ENCODE assay signal across 17 mouse cellular contexts in the genomic region with DNA sequence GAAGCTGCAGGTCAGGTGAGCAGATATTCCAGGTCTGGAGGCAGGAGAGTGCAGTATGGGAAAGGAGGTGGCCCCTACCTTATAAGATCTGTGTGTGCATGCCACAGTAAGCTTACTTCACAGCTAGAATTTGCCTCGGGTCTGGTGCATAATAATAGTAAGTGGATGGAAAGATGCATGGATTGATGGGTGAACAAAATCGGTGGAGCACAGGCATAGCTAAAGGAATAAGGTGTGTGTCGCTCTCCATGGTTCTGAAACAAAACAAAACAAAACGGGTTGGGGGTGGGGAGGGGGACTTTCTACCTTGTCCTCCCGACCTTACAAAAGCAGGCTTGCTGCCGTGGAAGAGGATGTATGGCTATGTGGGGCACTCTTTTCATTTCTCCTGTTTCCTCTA. TPM values are rescaled to one million over a fixed set of nuclear protein-coding genes. Genes with fewer than 3 reads are reported as not detected.
DNase-seq lines count a peak whose midpoint lies in the region; ATAC-seq and TF ChIP-seq lines count a peak whose summit lies in the region.
"Had no signal": no experiment of that assay in that cellular context is flagged by ENCODE, and none has a peak within 500 bp of the region (broad histone marks: within the 10 kb centered on the region; RNA-seq: fewer than 3 reads in every experiment).

No protein-coding gene starts in this region.

- no peak overlapping the region for H3K9ac ChIP-seq in hindbrain, embryonic 11.5 days (ENCODE audit: low read depth, low read length)
- H3K9ac ChIP-seq in hindbrain, embryonic 14.5 days = no peak overlapping the region
- no peak overlapping the region for H3K9ac ChIP-seq in ES-E14 (ENCODE audit: insufficient read depth, low read depth, low read length, poor library complexity, severe bottlenecking)
- H3K9ac ChIP-seq in kidney, embryonic 15.5 days = no peak overlapping the region
- H3K9ac ChIP-seq in hindbrain, embryonic 12.5 days = no peak overlapping the region
- H3K9ac ChIP-seq: forebrain, postnatal 0 days; heart, embryonic 12.5 days; liver, embryonic 13.5 days had no signal

- no peaks in the 10 kb centered on the region for H3K9me3 ChIP-seq in hindbrain, embryonic 11.5 days (ENCODE audit: control insufficient read depth, low read length)
- H3K9me3 ChIP-seq in hindbrain, embryonic 14.5 days (ENCODE audit: control insufficient read depth, low read length) = no peaks in the 10 kb centered on the region
- no peaks in the 10 kb centered on the region for H3K9me3 ChIP-seq in ES-E14 (ENCODE audit: control insufficient read depth, insufficient read depth, low read depth, low read length)
- H3K9me3 ChIP-seq in kidney, embryonic 15.5 days (replicated peaks) = no peaks in the 10 kb centered on the region
- H3K9me3 ChIP-seq in hindbrain, embryonic 12.5 days (replicated peaks) = no peaks in the 10 kb centered on the region
- H3K9me3 ChIP-seq: heart, embryonic 12.5 days; liver, embryonic 13.5 days had no signal

- no peaks in the 10 kb centered on the region for H3K36me3 ChIP-seq in hindbrain, embryonic 11.5 days (ENCODE audit: control insufficient read depth, insufficient read depth, low read length)
- H3K36me3 ChIP-seq in hindbrain, embryonic 14.5 days (replicated peaks; ENCODE audit: control insufficient read depth, insufficient read depth) = no peaks in the 10 kb centered on the region
- no peaks in the 10 kb centered on the region for H3K36me3 ChIP-seq in ES-E14 (ENCODE audit: control insufficient read depth, insufficient read depth, low read length, poor library complexity, severe bottlenecking)
- no peaks in the 10 kb centered on the region for H3K36me3 ChIP-seq in kidney, embryonic 15.5 days
- no peaks in the 10 kb centered on the region for H3K36me3 ChIP-seq in hindbrain, embryonic 12.5 days
- H3K36me3 ChIP-seq: heart, embryonic 12.5 days; liver, embryonic 13.5 days had no signal

- H3K27me3 ChIP-seq in hindbrain, embryonic 11.5 days (ENCODE audit: control insufficient read depth, insufficient read depth, low read length) = no peaks in the 10 kb centered on the region
- no peaks in the 10 kb centered on the region for H3K27me3 ChIP-seq in hindbrain, embryonic 14.5 days (ENCODE audit: control insufficient read depth, insufficient read depth, low read length)
- no peaks in the 10 kb centered on the region; the same call in 1 of the 2 replicates for H3K27me3 ChIP-seq in kidney, embryonic 15.5 days
- H3K27me3 ChIP-seq in hindbrain, embryonic 12.5 days = peaks cover 4% of the 10 kb centered on the region; the same call in 1 of the 2 replicates

- peak; percentile 17 for DNase-seq in hindbrain, embryonic 11.5 days (ENCODE audit: low spot score)
- no peak for DNase-seq in hindbrain, embryonic 14.5 days (ENCODE audit: low spot score)
- DNase-seq in ES-E14 (ENCODE audit: low read depth, low spot score) = peak; percentile 34
- peak; percentile 45 for DNase-seq in embryo, embryonic 10 days (ENCODE audit: low spot score)
- DNase-seq in hindlimb bud, embryonic 11.5 days (ENCODE audit: extremely low spot score, low read depth, low spot score) = peak; percentile 12
- DNase-seq in right cerebral cortex, postnatal 25 days = no peak
- DNase-seq: cerebellum, postnatal 36 days; forebrain, postnatal 0 days; gastrocnemius, postnatal 25 days; layer of hippocampus, postnatal 36 days; liver, embryonic 13.5 days; thymus, postnatal 25 days had no signal

- H3K4me1 ChIP-seq in hindbrain, embryonic 11.5 days (replicated peaks; ENCODE audit: control insufficient read depth, insufficient read depth, low read length) = no peaks in the 10 kb centered on the region
- H3K4me1 ChIP-seq in hindbrain, embryonic 14.5 days (replicated peaks; ENCODE audit: control insufficient read depth, insufficient read depth, low read length) = no peaks in the 10 kb centered on the region
- peaks cover 0 to 2% of the 10 kb centered on the region in 2 experiments; a peak in 1 of 4 replicates for H3K4me1 ChIP-seq in ES-E14 (ENCODE audit: control insufficient read depth in 2 of 2, insufficient read depth in 2 of 2, low read length in 2 of 2, poor library complexity in 1 of 2)
- H3K4me1 ChIP-seq in kidney, embryonic 15.5 days = no peaks in the 10 kb centered on the region
- no peaks in the 10 kb centered on the region for H3K4me1 ChIP-seq in hindbrain, embryonic 12.5 days
- H3K4me1 ChIP-seq: heart, embryonic 12.5 days; liver, embryonic 13.5 days had no signal

- WGBS in hindbrain, embryonic 11.5 days = 8% methylated on average over 6 of the region's 6 CpGs
- WGBS in hindbrain, embryonic 14.5 days = 14% methylated on average over 6 of the region's 6 CpGs
- WGBS in kidney, embryonic 15.5 days = 7% methylated on average over 6 of the region's 6 CpGs
- 15% methylated on average over 6 of the region's 6 CpGs for WGBS in hindbrain, embryonic 12.5 days

- no peak overlapping the region for H3K4me3 ChIP-seq in hindbrain, embryonic 11.5 days (ENCODE audit: low read depth, low read length)
- no peak overlapping the region for H3K4me3 ChIP-seq in hindbrain, embryonic 14.5 days (replicated peaks; ENCODE audit: low read length)
- H3K4me3 ChIP-seq in ES-E14 (ENCODE audit: insufficient read depth in 1 of 2, low read depth in 1 of 2, low read length in 2 of 2, poor library complexity in 1 of 2, severe bottlenecking in 1 of 2) = no peak overlapping the region
- H3K4me3 ChIP-seq in kidney, embryonic 15.5 days (replicated peaks) = no peak overlapping the region
- no peak overlapping the region for H3K4me3 ChIP-seq in hindbrain, embryonic 12.5 days
- H3K4me3 ChIP-seq: heart, embryonic 12.5 days; liver, embryonic 13.5 days had no signal

- in situ Hi-C loops in ES-E14 (cut with MboI; ENCODE audit: low sequenced_read_pairs in 2 of 2, unreplicated experiment in 2 of 2) = no loop called here

- no peak for ATAC-seq in hindbrain, embryonic 11.5 days (ENCODE audit: low FRiP score)
- ATAC-seq in hindbrain, embryonic 14.5 days (ENCODE audit: low FRiP score) = no peak
- ATAC-seq in kidney, embryonic 15.5 days (replicated peaks; ENCODE audit: low FRiP score) = no peak
- no peak for ATAC-seq in hindbrain, embryonic 12.5 days (ENCODE audit: low FRiP score)
- ATAC-seq: forebrain, postnatal 0 days; intestine, postnatal 0 days; lung, postnatal 0 days had no signal

- no peak overlapping the region for H3K4me2 ChIP-seq in hindbrain, embryonic 11.5 days (replicated peaks; ENCODE audit: low read depth, low read length)
- H3K4me2 ChIP-seq in hindbrain, embryonic 14.5 days (replicated peaks) = no peak overlapping the region
- H3K4me2 ChIP-seq in kidney, embryonic 15.5 days = no peak overlapping the region
- H3K4me2 ChIP-seq in hindbrain, embryonic 12.5 days (replicated peaks) = no peak overlapping the region
- H3K4me2 ChIP-seq: heart, embryonic 12.5 days; liver, embryonic 13.5 days had no signal

- H3K27ac ChIP-seq in hindbrain, embryonic 11.5 days (ENCODE audit: low read depth, low read length) = no peak overlapping the region
- H3K27ac ChIP-seq in hindbrain, embryonic 14.5 days = no peak overlapping the region
- no peak overlapping the region for H3K27ac ChIP-seq in ES-E14 (ENCODE audit: insufficient read depth, low read depth, low read length, poor library complexity, severe bottlenecking)
- H3K27ac ChIP-seq in kidney, embryonic 15.5 days = no peak overlapping the region
- H3K27ac ChIP-seq in hindbrain, embryonic 12.5 days = no peak overlapping the region
- H3K27ac ChIP-seq: liver, embryonic 13.5 days had no signal

TF ChIP-seq in ES-E14, 5 proteins besides CTCF, POLR2A, EP300 and RAD21:
- TF ChIP-seq ZC3H11A (IDR thresholded peaks at IDR 0.05; ENCODE audit: borderline replicate concordance, low read depth, low read length) = no peak
- no peak for TF ChIP-seq ZNF384 (IDR thresholded peaks at IDR 0.05; ENCODE audit: low read depth, low read length)
- no peak for TF ChIP-seq HCFC1 (IDR thresholded peaks at IDR 0.05; ENCODE audit: borderline replicate concordance, insufficient read depth, low read length)
- TF ChIP-seq CHD2 (IDR thresholded peaks at IDR 0.05; ENCODE audit: low read depth, low read length) = no peak
- no peak for TF ChIP-seq MAFK (IDR thresholded peaks at IDR 0.05; ENCODE audit: insufficient read depth, low read depth, low read length)

RNA-seq across cellular contexts. Expression of a gene that starts 47.9 kb away (rescaled TPM):
- polyA plus RNA-seq in hindbrain, embryonic 11.5 days (2014; fragmentation: Nextera tagmentation; extraction: Ambion mirVana) = 0.23 TPM in 1 of 2 replicates, not detected in the other
- 0.22 and 0.31 TPM in 2 replicates for polyA plus RNA-seq in hindbrain, embryonic 14.5 days (2014; fragmentation: Nextera tagmentation; extraction: Ambion mirVana)
- total RNA-seq in ES-E14 (2012; rRNA removed) = 0.76 and 1.8 TPM in 2 replicates
- 0.22 and 0.27 TPM in 2 replicates for polyA plus RNA-seq in kidney, embryonic 15.5 days (2015; fragmentation: Nextera tagmentation; extraction: Ambion mirVana)
- polyA plus RNA-seq in hindbrain, embryonic 12.5 days (2016; fragmentation: Nextera tagmentation; extraction: Ambion mirVana) = 0.06 and 0.23 TPM in 2 replicates

RNA-seq across cellular contexts. Expression of a gene that starts 50.7 kb away (rescaled TPM):
- polyA plus RNA-seq in hindbrain, embryonic 11.5 days (2014; fragmentation: Nextera tagmentation; extraction: Ambion mirVana) = 9.8 and 10.1 TPM in 2 replicates
- 21.6 and 21.8 TPM in 2 replicates for polyA plus RNA-seq in hindbrain, embryonic 14.5 days (2014; fragmentation: Nextera tagmentation; extraction: Ambion mirVana)
- 6.4 and 12.5 TPM in 2 replicates for total RNA-seq in ES-E14 (2012; rRNA removed)
- 11.1 and 11.9 TPM in 2 replicates for polyA plus RNA-seq in kidney, embryonic 15.5 days (2015; fragmentation: Nextera tagmentation; extraction: Ambion mirVana)
- 10.4 and 11.9 TPM in 2 replicates for polyA plus RNA-seq in hindbrain, embryonic 12.5 days (2016; fragmentation: Nextera tagmentation; extraction: Ambion mirVana)

Comparison
In these comparisons a context has a peak if more than half of its experiments do, and no peak if none do; other contexts are left out.
1. DNase-seq: peak in hindbrain, embryonic 11.5 days (single experiment), ES-E14 (single experiment), embryo, embryonic 10 days (single experiment) and hindlimb bud, embryonic 11.5 days (single experiment); none in hindbrain, embryonic 14.5 days (single experiment) and right cerebral cortex, postnatal 25 days (single experiment).